Mouse (Mus musculus) liver, adult (tissue): ENCODE results near the gene Zfp180.

ENCODE experiments used
- GATA4 ChIP-seq: IDR thresholded peaks from 2 replicates; pipeline ENCODE4 v1.6.1; 2014; ENCODE audit warnings: mild to moderate bottlenecking, low read length; ENCODE audit not compliant: insufficient replicate concordance

Gene Zfp180

GRCm38 (mm10) chr7:24081634-24082431 is at the start of gene Zfp180:
Gene Zfp180 (plus strand): TSS chr7:24081924.
- peak; percentile 85; the same call in 1 of the 2 replicates for TF ChIP-seq GATA4

- no peak for TF ChIP-seq GATA4
Observed at GRCm38 (mm10) chr7:24052660-24053304, 28.9 kb upstream of the Zfp180 start, which contains the start of gene Vmn1r183. Gene Vmn1r183 (plus strand): TSS chr7:24053254.

- no peak for TF ChIP-seq GATA4
Observed at GRCm38 (mm10) chr7:24082457-24083235, 922 bp downstream of the Zfp180 start.

GRCm38 (mm10) chr7:24086871-24087270 is 5.1 kb downstream of the Zfp180 start:
- no peak for TF ChIP-seq GATA4

- TF ChIP-seq GATA4, result no peak
Observed at GRCm38 (mm10) chr7:24087485-24088125, 5.9 kb downstream of the Zfp180 start.

- TF ChIP-seq GATA4, result no peak
Observed at GRCm38 (mm10) chr7:24104403-24104802, 22.7 kb downstream of the Zfp180 start.

- TF ChIP-seq GATA4, result no peak
Observed at GRCm38 (mm10) chr7:24105144-24105703, 23.5 kb downstream of the Zfp180 start.

GRCm38 (mm10) chr7:24110839-24111238 is 29.1 kb downstream of the Zfp180 start:
- TF ChIP-seq GATA4, result no peak

GRCm38 (mm10) chr7:24111772-24112155 is 30.0 kb downstream of the Zfp180 start:
- TF ChIP-seq GATA4, result no peak

- TF ChIP-seq GATA4, result peak; percentile 80; the same call in 1 of the 2 replicates
Observed at GRCm38 (mm10) chr7:24112156-24112856, 30.6 kb downstream of the Zfp180 start, which contains the start of gene Zfp112. Gene Zfp112 (plus strand): TSS chr7:24112314.

GRCm38 (mm10) chr7:24113001-24113400 is 31.3 kb downstream of the Zfp180 start:
- no peak for TF ChIP-seq GATA4

GRCm38 (mm10) chr7:24116655-24117054 is 34.9 kb downstream of the Zfp180 start:
- no peak for TF ChIP-seq GATA4

- no peak for TF ChIP-seq GATA4
Observed at GRCm38 (mm10) chr7:24133425-24133995, 51.8 kb downstream of the Zfp180 start.
